Mouse (Mus musculus) erythroblast, embryonic 14.5 days (primary cell): ENCODE results near the gene Abtb2. TPM values are rescaled to one million over a fixed set of nuclear protein-coding genes. Genes with fewer than 3 reads are reported as not detected.
"Not testable (repeated sequence)": the region's sequence is repeated elsewhere in the genome, so short reads cannot be mapped to it uniquely, and the experiment has no call there.

ENCODE experiments used
- H3K27me3 ChIP-seq: 2 replicates; pipeline ENCODE4 v1.6.1; 2012; ENCODE audit warnings: inconsistent platforms; ENCODE audit not compliant: control insufficient read depth
- H3K36me3 ChIP-seq: 2 replicates; pipeline ENCODE4 v1.6.1; 2012; ENCODE audit warnings: mild to moderate bottlenecking, inconsistent platforms; ENCODE audit not compliant: control insufficient read depth
- H3K4me1 ChIP-seq: 2 replicates; pipeline ENCODE4 v1.6.1; 2012; ENCODE audit warnings: inconsistent platforms; ENCODE audit not compliant: control insufficient read depth
- H3K4me3 ChIP-seq: replicated peaks from 2 replicates; pipeline ENCODE3; 2012; ENCODE audit warnings: moderate library complexity, mild to moderate bottlenecking, inconsistent platforms
- H3K9me3 ChIP-seq: 2 replicates; pipeline ENCODE4 v1.6.1; 2012; ENCODE audit warnings: low read length, inconsistent platforms, mixed read lengths; ENCODE audit not compliant: control insufficient read depth
- GATA1 ChIP-seq: IDR thresholded peaks from 2 replicates; pipeline ENCODE4 v1.6.1; 2012; ENCODE audit warnings: low read length, inconsistent platforms, mixed read lengths
- TAL1 ChIP-seq: IDR thresholded peaks from 3 replicates; pipeline ENCODE4 v1.6.1; 2012; ENCODE audit warnings: low read length, inconsistent platforms, mixed read lengths
- polyA plus RNA-seq: library from polyadenylated mRNA; stranded (reverse); fragments of >175 nt; gene quantifications from 2 replicates; pipeline ENCODE4 v1.2.3, GENCODE M21; 2012

Abtb2 gene
- 0.08 and 0.12 TPM in 2 replicates for polyA plus RNA-seq

GRCm38 (mm10) chr2:103565732-103566422 is at the start of gene Abtb2:
TSS of gene Abtb2 (plus strand) at chr2:103566310.
- H3K36me3 ChIP-seq, result no peaks in the 10 kb centered on the region
- peaks cover 4% of the 10 kb centered on the region; the same call in 1 of the 2 replicates for H3K9me3 ChIP-seq
- H3K4me1 ChIP-seq, result peaks cover 35% of the 10 kb centered on the region
- TF ChIP-seq GATA1 (no peak), TAL1 (no peak)
- peaks cover 83% of the 10 kb centered on the region for H3K27me3 ChIP-seq
- H3K4me3 ChIP-seq, result peak within 1 kb of the TSS; percentile 64

GRCm38 (mm10) chr2:103516472-103516871 is 49.6 kb upstream of the Abtb2 start:
- Histone ChIP-seq H3K4me1 (no peaks in the 10 kb centered on the region), H3K9me3 (no peaks in the 10 kb centered on the region), H3K27me3 (no peaks in the 10 kb centered on the region), H3K4me3 (no peak overlapping the region), H3K36me3 (no peaks in the 10 kb centered on the region)
- no peak for TF ChIP-seq TAL1
- no peak for TF ChIP-seq GATA1

- TF ChIP-seq GATA1, result no peak
- no peak for TF ChIP-seq TAL1
- Histone ChIP-seq H3K4me3 (no peak overlapping the region), H3K4me1 (no peaks in the 10 kb centered on the region), H3K36me3 (no peaks in the 10 kb centered on the region), H3K27me3 (no peaks in the 10 kb centered on the region), H3K9me3 (no peaks in the 10 kb centered on the region)
These were observed 40.5 kb upstream of the Abtb2 start for GRCm38 (mm10) chr2:103525596-103525995.

GRCm38 (mm10) chr2:103547132-103547531 is 19.0 kb upstream of the Abtb2 start:
- Histone ChIP-seq H3K9me3 (no peaks in the 10 kb centered on the region), H3K36me3 (no peaks in the 10 kb centered on the region), H3K4me3 (no peak overlapping the region), H3K27me3 (peaks cover 3% of the 10 kb centered on the region; the same call in 1 of the 2 replicates), H3K4me1 (no peaks in the 10 kb centered on the region; the same call in 1 of the 2 replicates)
- TF ChIP-seq GATA1, result no peak
- TF ChIP-seq TAL1, result no peak

- not testable (repeated sequence) for H3K27me3 ChIP-seq, H3K9me3 ChIP-seq, H3K36me3 ChIP-seq, H3K4me1 ChIP-seq, H3K4me3 ChIP-seq
These were observed 15.8 kb upstream of the Abtb2 start for GRCm38 (mm10) chr2:103550301-103550700.

GRCm38 (mm10) chr2:103554041-103554440 is 12.1 kb upstream of the Abtb2 start:
- Histone ChIP-seq H3K4me3 (no peak overlapping the region), H3K36me3 (no peaks in the 10 kb centered on the region), H3K4me1 (no peaks in the 10 kb centered on the region)

GRCm38 (mm10) chr2:103556125-103556877 is 9.8 kb upstream of the Abtb2 start:
- no peaks in the 10 kb centered on the region for H3K9me3 ChIP-seq
- H3K4me1 ChIP-seq, result no peaks in the 10 kb centered on the region
- no peak overlapping the region for H3K4me3 ChIP-seq
- peaks cover 21% of the 10 kb centered on the region for H3K27me3 ChIP-seq
- TF ChIP-seq GATA1 (no peak), TAL1 (no peak)
- no peaks in the 10 kb centered on the region for H3K36me3 ChIP-seq

More at GRCm38 (mm10) chr2:103554041-103554440, 12.1 kb upstream of the Abtb2 start:
- Histone ChIP-seq H3K27me3 (peaks cover 15% of the 10 kb centered on the region), H3K9me3 (no peaks in the 10 kb centered on the region)
- TF ChIP-seq GATA1, result no peak
- TF ChIP-seq TAL1, result no peak

GRCm38 (mm10) chr2:103560955-103561354 is 5.2 kb upstream of the Abtb2 start:
- H3K27me3 ChIP-seq, result peaks cover 54% of the 10 kb centered on the region
- no peaks in the 10 kb centered on the region for H3K9me3 ChIP-seq
- peaks cover 12% of the 10 kb centered on the region for H3K4me1 ChIP-seq
- H3K36me3 ChIP-seq, result no peaks in the 10 kb centered on the region
- H3K4me3 ChIP-seq, result no peak overlapping the region
- no peak for TF ChIP-seq GATA1
- no peak for TF ChIP-seq TAL1

- Histone ChIP-seq H3K4me3 (peak overlapping the region; percentile 64), H3K27me3 (peaks cover 77% of the 10 kb centered on the region), H3K4me1 (peaks cover 35% of the 10 kb centered on the region), H3K36me3 (no peaks in the 10 kb centered on the region), H3K9me3 (peaks cover 4% of the 10 kb centered on the region; the same call in 1 of the 2 replicates)
- TF ChIP-seq TAL1 (no peak), GATA1 (no peak)
These were observed 1.6 kb upstream of the Abtb2 start for GRCm38 (mm10) chr2:103564427-103565023.
